Mouse (Mus musculus) testis, adult 2 months (tissue): ENCODE data around the gene Papola.

Experiments
- CTCF ChIP-seq: fragments of 200-500 bp; IDR thresholded peaks from 2 replicates; pipeline ENCODE4 v1.5.1; 2012; ENCODE audit warnings: low read depth, mild to moderate bottlenecking, inconsistent platforms, low read length, moderate library complexity; ENCODE audit not compliant: control insufficient read depth, insufficient read depth, insufficient replicate concordance
- POLR2A ChIP-seq: fragments of 200-500 bp; IDR thresholded peaks from 2 replicates; pipeline ENCODE4 v1.6.1; 2012; ENCODE audit warnings: low read depth, mild to moderate bottlenecking, inconsistent platforms, low read length, moderate library complexity; ENCODE audit not compliant: control insufficient read depth

DNA sequence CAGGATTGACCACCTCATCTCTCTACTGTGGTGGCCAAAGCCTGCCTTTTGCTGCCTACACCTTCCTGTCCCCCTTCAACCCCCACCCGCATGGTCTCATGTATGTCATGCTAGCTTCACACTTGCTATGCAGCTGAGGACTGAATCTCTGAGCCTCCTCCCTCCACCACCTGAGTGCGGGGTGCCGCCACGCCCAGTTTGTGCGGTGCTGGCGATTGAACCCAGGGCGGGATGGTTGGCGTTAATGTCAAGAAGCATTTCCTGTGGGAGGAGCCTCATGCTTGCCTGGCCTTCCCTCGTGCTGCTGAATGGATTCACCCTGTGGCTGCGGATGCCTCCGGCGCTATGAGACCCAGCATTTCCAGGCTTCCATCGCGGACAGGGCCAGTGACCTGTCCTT lies 85.2 kb downstream of the Papola start:
- no peak for TF ChIP-seq CTCF
- TF ChIP-seq POLR2A = no peak
